In the genomic region with DNA sequence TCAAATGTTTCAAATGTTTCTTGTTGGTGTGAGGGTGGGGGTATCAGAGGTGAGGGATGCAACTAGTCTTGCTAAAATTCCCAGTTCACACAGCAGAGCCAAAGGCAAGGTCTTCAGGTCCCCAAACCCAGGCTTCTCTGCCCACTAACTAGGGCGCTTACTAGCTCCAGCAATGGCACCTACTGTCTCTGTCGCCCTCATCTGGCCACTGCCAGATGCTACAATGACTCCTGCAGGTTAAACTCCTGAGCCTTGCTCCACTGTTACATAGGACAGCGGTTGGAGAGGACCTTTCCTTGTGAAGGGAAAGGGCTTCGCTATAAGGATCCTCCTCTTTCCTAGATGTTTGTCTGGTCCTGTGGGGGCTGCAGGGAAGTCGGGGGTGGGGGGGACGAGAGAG, we compare ENCODE assay signal across 9 mouse cellular contexts. TPM values are rescaled to one million over a fixed set of nuclear protein-coding genes. Genes with fewer than 3 reads are reported as not detected.
DNase-seq lines count a peak whose midpoint lies in the region; ATAC-seq lines count a peak whose summit lies in the region.
"Had no signal": no experiment of that assay in that cellular context is flagged by ENCODE, and none has a peak within 500 bp of the region (broad histone marks: within the 10 kb centered on the region; RNA-seq: fewer than 3 reads in every experiment).

No protein-coding gene starts in this region.

- H3K36me3 ChIP-seq in midbrain, embryonic 10.5 days = no peaks in the 10 kb centered on the region
- no peaks in the 10 kb centered on the region for H3K36me3 ChIP-seq in midbrain, embryonic 15.5 days (replicated peaks)
- H3K36me3 ChIP-seq in liver, embryonic 13.5 days = no peaks in the 10 kb centered on the region

- WGBS in midbrain, embryonic 10.5 days = 17% methylated on average over 6 of the region's 6 CpGs
- 9% methylated on average over 6 of the region's 6 CpGs for WGBS in midbrain, embryonic 15.5 days
- WGBS in liver, embryonic 13.5 days (ENCODE audit: insufficient replicate concordance) = 7% methylated on average over 6 of the region's 6 CpGs

- no peak overlapping the region for H3K4me3 ChIP-seq in midbrain, embryonic 10.5 days
- H3K4me3 ChIP-seq in midbrain, embryonic 15.5 days = no peak overlapping the region
- no peak overlapping the region for H3K4me3 ChIP-seq in liver, embryonic 13.5 days (replicated peaks)
- H3K4me3 ChIP-seq: myocyte had no signal

- no peak overlapping the region for H3K4me2 ChIP-seq in midbrain, embryonic 15.5 days
- H3K4me2 ChIP-seq in liver, embryonic 13.5 days = peak overlapping the region; percentile 16; the same call in 1 of the 2 replicates

- no peak for ATAC-seq in midbrain, embryonic 15.5 days (replicated peaks)
- peak; percentile 30; the same call in 1 of the 2 replicates for ATAC-seq in liver, embryonic 13.5 days (ENCODE audit: low read depth)

- 0 out of 2 replicates have a peak, but pooled peaks cover 5% of the 10 kb centered on the region for H3K27me3 ChIP-seq in midbrain, embryonic 10.5 days (ENCODE audit: low read depth, poor library complexity, severe bottlenecking)
- no peaks in the 10 kb centered on the region for H3K27me3 ChIP-seq in midbrain, embryonic 15.5 days (replicated peaks)
- no peaks in the 10 kb centered on the region for H3K27me3 ChIP-seq in liver, embryonic 13.5 days

- DNase-seq in midbrain, embryonic 10.5 days (ENCODE audit: low spot score) = peak; percentile 56
- peak; percentile 46 for DNase-seq in WW6 (ENCODE audit: low read depth, low spot score)
- peak; percentile 49 for DNase-seq in embryo, embryonic 11.5 days (ENCODE audit: low read depth, low spot score)
- peak; percentile 78 for DNase-seq in kidney, adult 18-20 months
- peak; percentile 42 for DNase-seq in liver, embryonic 13.5 days
- peak; percentile 69 for DNase-seq in retina, postnatal 1 day
- DNase-seq in urinary bladder, postnatal 36 days (ENCODE audit: low spot score in 2 of 2) = peak; percentile 59 to 71

- no peaks in the 10 kb centered on the region for H3K9me3 ChIP-seq in midbrain, embryonic 10.5 days (replicated peaks)
- no peaks in the 10 kb centered on the region for H3K9me3 ChIP-seq in midbrain, embryonic 15.5 days
- no peaks in the 10 kb centered on the region for H3K9me3 ChIP-seq in liver, embryonic 13.5 days (replicated peaks)

- no peak overlapping the region for H3K27ac ChIP-seq in midbrain, embryonic 10.5 days (replicated peaks)
- H3K27ac ChIP-seq in midbrain, embryonic 15.5 days = no peak overlapping the region
- no peak overlapping the region for H3K27ac ChIP-seq in liver, embryonic 13.5 days

- no peak overlapping the region for H3K9ac ChIP-seq in midbrain, embryonic 15.5 days
- no peak overlapping the region for H3K9ac ChIP-seq in liver, embryonic 13.5 days

- H3K4me1 ChIP-seq in midbrain, embryonic 10.5 days = peaks cover 14% of the 10 kb centered on the region
- no peaks in the 10 kb centered on the region for H3K4me1 ChIP-seq in midbrain, embryonic 15.5 days
- H3K4me1 ChIP-seq in liver, embryonic 13.5 days (replicated peaks) = peaks cover 22% of the 10 kb centered on the region

RNA-seq across cellular contexts. Expression of a gene that starts 2.1 kb away (rescaled TPM):
- polyA plus RNA-seq in midbrain, embryonic 10.5 days (2016; fragmentation: Nextera tagmentation; extraction: Ambion mirVana) = 1.2 TPM in 2 replicates
- polyA plus RNA-seq in midbrain, embryonic 15.5 days (2015; fragmentation: Nextera tagmentation; extraction: Ambion mirVana) = 0.33 and 0.45 TPM in 2 replicates
- 8.7 and 8.9 TPM in 2 replicates for polyA plus RNA-seq in liver, embryonic 13.5 days (2015; fragmentation: Nextera tagmentation; extraction: Ambion mirVana)

RNA-seq across cellular contexts. Expression of a gene that starts 17.8 kb away (rescaled TPM):
- polyA plus RNA-seq in midbrain, embryonic 10.5 days (2016; fragmentation: Nextera tagmentation; extraction: Ambion mirVana) = 5.4 and 7.5 TPM in 2 replicates
- polyA plus RNA-seq in midbrain, embryonic 15.5 days (2015; fragmentation: Nextera tagmentation; extraction: Ambion mirVana) = 29.8 and 30.6 TPM in 2 replicates
- 0.79 and 0.90 TPM in 2 replicates for polyA plus RNA-seq in liver, embryonic 13.5 days (2015; fragmentation: Nextera tagmentation; extraction: Ambion mirVana)

RNA-seq across cellular contexts. Expression of a gene that starts 40.1 kb away (rescaled TPM):
- 1.2 TPM in 2 replicates for polyA plus RNA-seq in midbrain, embryonic 10.5 days (2016; fragmentation: Nextera tagmentation; extraction: Ambion mirVana)
- polyA plus RNA-seq in midbrain, embryonic 15.5 days (2015; fragmentation: Nextera tagmentation; extraction: Ambion mirVana) = 1.0 and 1.1 TPM in 2 replicates
- polyA plus RNA-seq in liver, embryonic 13.5 days (2015; fragmentation: Nextera tagmentation; extraction: Ambion mirVana) = 8.2 and 11.1 TPM in 2 replicates

RNA-seq across cellular contexts. Expression of a gene that starts 46.6 kb away (rescaled TPM):
- polyA plus RNA-seq in midbrain, embryonic 10.5 days (2016; fragmentation: Nextera tagmentation; extraction: Ambion mirVana) = 11.7 and 12.2 TPM in 2 replicates
- 10.9 and 12.7 TPM in 2 replicates for polyA plus RNA-seq in midbrain, embryonic 15.5 days (2015; fragmentation: Nextera tagmentation; extraction: Ambion mirVana)
- 5.7 and 6.2 TPM in 2 replicates for polyA plus RNA-seq in liver, embryonic 13.5 days (2015; fragmentation: Nextera tagmentation; extraction: Ambion mirVana)
